In genomic region chr17:41122939-41123338, GRCm38 (mm10) we compare ENCODE assay signal across 26 mouse cellular contexts.
A peak's percentile ranks its signal among the peaks of the same experiment; 100 is the strongest.
DNase-seq lines count a peak whose midpoint lies in the region; ATAC-seq and TF ChIP-seq lines count a peak whose summit lies in the region.
"Had no signal": no experiment of that assay in that cellular context is flagged by ENCODE, and none has a peak within 500 bp of the region (broad histone marks: within the 10 kb centered on the region; RNA-seq: fewer than 3 reads in every experiment).

No protein-coding gene starts in this region.

- no peak overlapping the region for H3K4me2 ChIP-seq in embryonic facial prominence, embryonic 11.5 days (ENCODE audit: low read depth, low read length)
- no peak overlapping the region for H3K4me2 ChIP-seq in embryonic facial prominence, embryonic 14.5 days (ENCODE audit: low read depth, low read length)
- no peak overlapping the region for H3K4me2 ChIP-seq in limb, embryonic 14.5 days (replicated peaks; ENCODE audit: low read depth, low read length, severe bottlenecking)
- H3K4me2 ChIP-seq: embryonic facial prominence, embryonic 12.5 days; embryonic facial prominence, embryonic 15.5 days; forebrain, embryonic 12.5 days had no signal

- no peaks in the 10 kb centered on the region for H3K36me3 ChIP-seq in embryonic facial prominence, embryonic 11.5 days (replicated peaks; ENCODE audit: control insufficient read depth, insufficient read depth, low read depth, low read length)
- H3K36me3 ChIP-seq in embryonic facial prominence, embryonic 10.5 days (replicated peaks): no peaks in the 10 kb centered on the region
- H3K36me3 ChIP-seq in embryonic facial prominence, embryonic 14.5 days (ENCODE audit: control insufficient read depth, insufficient read depth, low read length): no peaks in the 10 kb centered on the region
- H3K36me3 ChIP-seq in limb, embryonic 14.5 days (ENCODE audit: control insufficient read depth, insufficient read depth, low read length): no peaks in the 10 kb centered on the region
- H3K36me3 ChIP-seq: embryonic facial prominence, embryonic 12.5 days; embryonic facial prominence, embryonic 15.5 days; forebrain, embryonic 10.5 days; forebrain, embryonic 12.5 days; G1E had no signal

- no peaks in the 10 kb centered on the region for H3K4me1 ChIP-seq in embryonic facial prominence, embryonic 11.5 days (ENCODE audit: control insufficient read depth, insufficient read depth, low read length)
- H3K4me1 ChIP-seq in embryonic facial prominence, embryonic 10.5 days: peaks cover 5% of the 10 kb centered on the region; the same call in 1 of the 2 replicates
- no peaks in the 10 kb centered on the region for H3K4me1 ChIP-seq in embryonic facial prominence, embryonic 14.5 days (ENCODE audit: control insufficient read depth, insufficient read depth, low read length)
- peaks cover 5% of the 10 kb centered on the region; the same call in 1 of the 2 replicates for H3K4me1 ChIP-seq in limb, embryonic 14.5 days (ENCODE audit: control insufficient read depth, insufficient read depth, low read length)
- H3K4me1 ChIP-seq: embryonic facial prominence, embryonic 12.5 days; embryonic facial prominence, embryonic 15.5 days; forebrain, embryonic 10.5 days; forebrain, embryonic 12.5 days had no signal

- TF ChIP-seq POLR2A in limb, embryonic 14.5 days (IDR thresholded peaks at IDR 0.05; ENCODE audit: borderline replicate concordance, extremely low read depth, insufficient read depth, insufficient read length): no peak

- DNase-seq in embryonic facial prominence, embryonic 11.5 days (ENCODE audit: low spot score): peak; percentile 75
- no peak for DNase-seq in embryonic facial prominence, embryonic 10.5 days (ENCODE audit: low spot score)
- DNase-seq in embryonic facial prominence, embryonic 14.5 days (ENCODE audit: low spot score): peak; percentile 10
- DNase-seq in limb, embryonic 14.5 days (ENCODE audit: low spot score): peak; percentile 42
- no peak for DNase-seq in spleen, postnatal 14 days (ENCODE audit: low spot score in 2 of 2)
- DNase-seq: adrenal gland, adult 8-10 months; adrenal gland, postnatal 14 days; adrenal gland, postnatal 36 days; B cell, adult 2 months; cerebellum, adult 11-12 months; cerebellum, adult 2 months; cerebellum, adult 9-10 months; cerebellum, postnatal 10 days; cerebellum, postnatal 25 days had no signal

- ATAC-seq in embryonic facial prominence, embryonic 11.5 days (replicated peaks; ENCODE audit: insufficient number of reproducible peaks, low FRiP score, low TSS enrichment, low read depth): no peak; the same call in 1 of the 2 replicates
- no peak for ATAC-seq in embryonic facial prominence, embryonic 14.5 days (ENCODE audit: low read depth)
- ATAC-seq in limb, embryonic 14.5 days (ENCODE audit: low FRiP score, low read depth): peak; percentile 73; the same call in 1 of the 2 replicates
- ATAC-seq: activated CD4-positive, CD25-positive, alpha-beta regulatory T cell, adult 4 months; CD4-positive, CD25-positive, alpha-beta regulatory T cell, adult 4 months; forebrain, embryonic 14.5 days; forebrain, embryonic 16.5 days; Patski had no signal

- no peak overlapping the region for H3K27ac ChIP-seq in embryonic facial prominence, embryonic 11.5 days (replicated peaks; ENCODE audit: low read depth, low read length)
- no peak overlapping the region for H3K27ac ChIP-seq in embryonic facial prominence, embryonic 10.5 days (replicated peaks)
- H3K27ac ChIP-seq in embryonic facial prominence, embryonic 14.5 days (replicated peaks; ENCODE audit: low read depth, low read length): no peak overlapping the region
- no peak overlapping the region for H3K27ac ChIP-seq in limb, embryonic 14.5 days (replicated peaks; ENCODE audit: low read depth, low read length)
- H3K27ac ChIP-seq: embryonic facial prominence, embryonic 12.5 days; embryonic facial prominence, embryonic 15.5 days; forebrain, embryonic 10.5 days; forebrain, embryonic 12.5 days had no signal

- H3K9ac ChIP-seq in embryonic facial prominence, embryonic 11.5 days (replicated peaks; ENCODE audit: low read length): no peak overlapping the region
- H3K9ac ChIP-seq in embryonic facial prominence, embryonic 14.5 days (ENCODE audit: low read depth, low read length): no peak overlapping the region
- H3K9ac ChIP-seq in limb, embryonic 14.5 days (ENCODE audit: low read depth, low read length, severe bottlenecking): no peak overlapping the region
- H3K9ac ChIP-seq: embryonic facial prominence, embryonic 12.5 days; embryonic facial prominence, embryonic 15.5 days; forebrain, embryonic 12.5 days had no signal

- no peaks in the 10 kb centered on the region for H3K27me3 ChIP-seq in embryonic facial prominence, embryonic 11.5 days (ENCODE audit: control insufficient read depth, insufficient read depth, low read length)
- no peaks in the 10 kb centered on the region for H3K27me3 ChIP-seq in embryonic facial prominence, embryonic 10.5 days (replicated peaks; ENCODE audit: low read depth, poor library complexity, severe bottlenecking)
- no peaks in the 10 kb centered on the region for H3K27me3 ChIP-seq in embryonic facial prominence, embryonic 14.5 days (replicated peaks; ENCODE audit: control insufficient read depth, insufficient read depth, low read length)
- no peaks in the 10 kb centered on the region for H3K27me3 ChIP-seq in limb, embryonic 14.5 days (ENCODE audit: control insufficient read depth, insufficient read depth, low read length)
- H3K27me3 ChIP-seq: CH12.LX; embryonic facial prominence, embryonic 12.5 days; embryonic facial prominence, embryonic 15.5 days; forebrain, embryonic 12.5 days had no signal

- H3K4me3 ChIP-seq in embryonic facial prominence, embryonic 11.5 days (ENCODE audit: low read depth, low read length): no peak overlapping the region
- H3K4me3 ChIP-seq in embryonic facial prominence, embryonic 10.5 days: no peak overlapping the region
- H3K4me3 ChIP-seq in embryonic facial prominence, embryonic 14.5 days (ENCODE audit: low read depth, low read length): no peak overlapping the region
- no peak overlapping the region for H3K4me3 ChIP-seq in limb, embryonic 14.5 days (replicated peaks; ENCODE audit: low read length)
- H3K4me3 ChIP-seq: embryonic facial prominence, embryonic 12.5 days; embryonic facial prominence, embryonic 15.5 days; erythroblast, embryonic 14.5 days; forebrain, embryonic 10.5 days; forebrain, embryonic 12.5 days had no signal

- H3K9me3 ChIP-seq in embryonic facial prominence, embryonic 11.5 days (replicated peaks; ENCODE audit: control insufficient read depth, low read length): no peaks in the 10 kb centered on the region
- no peaks in the 10 kb centered on the region for H3K9me3 ChIP-seq in embryonic facial prominence, embryonic 10.5 days
- no peaks in the 10 kb centered on the region for H3K9me3 ChIP-seq in embryonic facial prominence, embryonic 14.5 days (ENCODE audit: control insufficient read depth, low read length)
- no peaks in the 10 kb centered on the region for H3K9me3 ChIP-seq in limb, embryonic 14.5 days (ENCODE audit: control insufficient read depth, low read length)
- H3K9me3 ChIP-seq: embryonic facial prominence, embryonic 12.5 days; embryonic facial prominence, embryonic 15.5 days; forebrain, embryonic 10.5 days; forebrain, embryonic 12.5 days had no signal

Comparison
In these comparisons a context has a peak if more than half of its experiments do, and no peak if none do; other contexts are left out.
1. DNase-seq: peak in embryonic facial prominence, embryonic 11.5 days (single experiment), embryonic facial prominence, embryonic 14.5 days (single experiment) and limb, embryonic 14.5 days (single experiment); none in embryonic facial prominence, embryonic 10.5 days (single experiment) and spleen, postnatal 14 days (0 of 2).